Mouse (Mus musculus): ENCODE measurements at regions not wholly inside any gene's neighbourhood (a gene's known extent, or its start where the extent isn't known, plus 50 kb on each side); places are given as distances from the start of the nearest gene placed in this dataset.

- TF ChIP-seq POLR2A (IDR thresholded peaks at IDR 0.05; ENCODE audit: low read depth, low read length) = no peak
- TF ChIP-seq CTCF (conservative IDR thresholded peaks at IDR 0.05; ENCODE audit: insufficient read depth, insufficient read length, low read depth, low read length) = no peak
Observed at GRCm38 (mm10) chr9:17556186-17556585, 735.7 kb upstream of the Chordc1 start.
